Mouse (Mus musculus) kidney, adult 2 months (tissue): ENCODE measurements around the gene Fxyd3. TPM values are rescaled to one million over a fixed set of nuclear protein-coding genes. Genes with fewer than 3 reads are reported as not detected.

ENCODE experiments used
- DNase-seq: peaks from one replicate; pipeline ENCODE4 v3.0.0; 2021
- H3K27ac ChIP-seq: fragments of 200-500 bp; 2 replicates; pipeline ENCODE4 v1.5.1; 2012; ENCODE audit warnings: low read depth, low read length, control low read depth, inconsistent platforms; ENCODE audit not compliant: insufficient read depth
- H3K27me3 ChIP-seq: fragments of 200-500 bp; replicated peaks from 2 replicates; pipeline ENCODE4 v1.6.1; 2012; ENCODE audit warnings: mild to moderate bottlenecking, moderate library complexity, low read length, inconsistent platforms; ENCODE audit not compliant: control insufficient read depth, insufficient read depth
- H3K36me3 ChIP-seq: fragments of 200-500 bp; 2 replicates; pipeline ENCODE4 v1.6.1; 2012; ENCODE audit warnings: mild to moderate bottlenecking, moderate library complexity, low read length, inconsistent platforms; ENCODE audit not compliant: control insufficient read depth, insufficient read depth
- H3K4me1 ChIP-seq: fragments of 200-500 bp; 2 replicates; pipeline ENCODE4 v1.6.1; 2011; ENCODE audit warnings: low read length; ENCODE audit not compliant: control insufficient read depth, insufficient read depth
- H3K4me3 ChIP-seq: fragments of 200-500 bp; 2 replicates; pipeline ENCODE4 v1.5.1; 2011; ENCODE audit warnings: mild to moderate bottlenecking, low read depth, low read length, control low read depth; ENCODE audit not compliant: insufficient read depth
- CTCF ChIP-seq: fragments of 200-500 bp; conservative IDR thresholded peaks from 2 replicates; pipeline ENCODE4 v1.5.1; 2011; ENCODE audit warnings: low read depth, mild to moderate bottlenecking, control low read depth, low read length, moderate library complexity, mixed read lengths; ENCODE audit not compliant: insufficient read depth, insufficient read length
- POLR2A ChIP-seq: fragments of 200-500 bp; IDR thresholded peaks from one replicate; pipeline ENCODE4 v1.6.1; 2011; ENCODE audit warnings: low read depth, low read length, control low read depth
- WGBS: fragments of 180-500 bp; shearing (Covaris S2); methylation state at CpG from one replicate; pipeline ENCODE4 v1.1.7; 2018; 5-methylcytosine and 5-hydroxymethylcytosine counted together
- polyA plus RNA-seq: library from polyadenylated mRNA; depleted of rRNA; stranded (reverse); fragments of >200 nt; gene quantifications from 2 replicates; pipeline ENCODE4 v1.2.3, GENCODE M21; 2012; rRNA removed

Fxyd3 gene
- polyA plus RNA-seq, 1 experiment, result 4.8 TPM

DNA sequence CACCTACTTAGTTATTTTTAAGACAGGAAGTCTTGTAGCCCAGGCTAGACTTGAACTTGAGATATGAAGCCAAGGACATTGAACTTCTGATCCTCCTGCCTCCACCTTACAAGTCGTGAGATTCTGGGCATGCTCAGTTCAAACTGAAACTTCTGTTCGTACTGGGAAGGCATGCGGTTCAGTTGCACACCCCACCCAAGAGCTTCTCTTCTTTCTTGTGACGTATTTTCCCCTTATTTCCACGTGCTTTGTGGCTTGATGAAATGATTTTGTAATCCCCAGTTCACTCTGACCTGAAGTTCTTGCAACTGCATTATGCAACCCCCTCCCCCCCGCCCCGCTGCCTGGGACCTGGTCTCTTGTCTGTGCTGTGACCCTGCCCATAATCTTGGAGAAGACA lies 44.8 kb downstream of the Fxyd3 start:
- WGBS, result 84% methylated on average over 7 of the region's 7 CpGs

DNA sequence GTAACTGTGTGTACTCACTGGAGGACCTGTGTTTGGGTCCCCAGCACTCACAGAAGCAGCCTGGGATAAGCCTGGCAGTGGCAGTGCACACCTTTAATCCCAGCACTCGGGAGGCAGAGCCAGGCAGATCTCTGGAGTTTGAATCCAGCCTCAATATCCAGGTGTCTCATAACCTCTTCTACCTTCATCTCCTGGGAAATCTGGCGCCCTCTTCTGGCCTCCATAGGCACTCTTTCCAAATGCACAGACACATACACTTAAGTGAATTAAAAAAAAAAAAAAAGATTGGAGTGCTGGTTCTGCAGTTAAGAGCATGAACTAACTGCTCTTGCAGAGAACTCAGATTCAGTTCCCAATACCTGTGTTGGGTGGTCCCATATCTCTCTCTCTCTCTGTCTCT lies 45.8 kb downstream of the Fxyd3 start:
- Histone ChIP-seq H3K4me1 (no peaks in the 10 kb centered on the region), H3K27ac (no peak overlapping the region), H3K27me3 (no peaks in the 10 kb centered on the region), H3K36me3 (no peaks in the 10 kb centered on the region), H3K4me3 (no peak overlapping the region)
- WGBS, result 76% methylated on average over 2 of the region's 2 CpGs
- no peak for DNase-seq
- TF ChIP-seq POLR2A (no peak), CTCF (0 out of 2 replicates have a peak, but pooled peaks have one; percentile 1)

More for the DNA sequence above, 44.8 kb downstream of the Fxyd3 start:
- no peaks in the 10 kb centered on the region for H3K36me3 ChIP-seq
- no peaks in the 10 kb centered on the region for H3K27me3 ChIP-seq
- TF ChIP-seq CTCF (no peak), POLR2A (no peak)
- no peak for DNase-seq
- no peak overlapping the region for H3K27ac ChIP-seq
- no peaks in the 10 kb centered on the region for H3K4me1 ChIP-seq
- no peak overlapping the region for H3K4me3 ChIP-seq

DNA sequence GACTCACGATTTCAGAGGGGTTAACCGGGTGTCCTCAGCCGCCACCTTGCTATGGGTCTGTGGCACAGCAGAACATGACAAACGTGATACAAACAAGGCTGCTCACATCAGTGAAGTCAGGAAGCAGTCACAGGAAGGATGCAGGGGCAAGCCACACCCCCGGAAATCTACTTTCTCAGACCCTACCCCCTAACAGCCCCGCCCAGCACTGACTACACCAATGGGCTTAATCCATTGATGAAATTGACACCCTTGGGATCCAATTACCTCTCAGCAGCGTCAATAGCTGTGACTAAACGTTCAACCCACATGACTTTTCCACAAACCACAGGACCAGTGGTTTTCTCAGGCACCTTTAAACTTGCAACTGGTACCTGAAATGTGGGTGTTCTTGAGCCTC lies 47.9 kb downstream of the Fxyd3 start:
- TF ChIP-seq CTCF, result no peak
- no peak for DNase-seq
- no peak overlapping the region for H3K27ac ChIP-seq
- no peak overlapping the region for H3K4me3 ChIP-seq
- H3K36me3 ChIP-seq, result no peaks in the 10 kb centered on the region
- H3K27me3 ChIP-seq, result no peaks in the 10 kb centered on the region
- no peaks in the 10 kb centered on the region for H3K4me1 ChIP-seq
- 75% methylated on average over 8 of the region's 8 CpGs for WGBS

Other genes with a start within 250 kb of the Fxyd3 start
- gene Ffar3, start 220.5 kb downstream of the Fxyd3 start, polyA plus RNA-seq, result 0.07 and 0.08 TPM in 2 replicates
- 0.03 and 0.48 TPM in 2 replicates for gene Ffar1, start 215.1 kb downstream of the Fxyd3 start, polyA plus RNA-seq
- gene Cd22, start 196.4 kb downstream of the Fxyd3 start, polyA plus RNA-seq, result 0.42 and 11.2 TPM in 2 replicates
- 0.71 and 0.94 TPM in 2 replicates for gene Mag, start 161.8 kb downstream of the Fxyd3 start, polyA plus RNA-seq
- 1.1 TPM in 1 of 2 replicates, not detected in the other for gene Hamp2, start 152.0 kb downstream of the Fxyd3 start, polyA plus RNA-seq
- not detected in 2 replicates for gene Hamp, start 132.7 kb downstream of the Fxyd3 start, polyA plus RNA-seq
- 118 and 124 TPM in 2 replicates for gene Usf2, start 119.9 kb downstream of the Fxyd3 start, polyA plus RNA-seq
- gene Lsr, start 103.2 kb downstream of the Fxyd3 start, polyA plus RNA-seq, result 60.7 and 70.2 TPM in 2 replicates
- 9.1 and 12.7 TPM in 2 replicates for gene Fam187b, start 102.9 kb downstream of the Fxyd3 start, polyA plus RNA-seq
- gene Fxyd5, start 34.2 kb downstream of the Fxyd3 start, polyA plus RNA-seq, result 37.2 and 54.2 TPM in 2 replicates
- gene Fxyd7, start 25.2 kb downstream of the Fxyd3 start, polyA plus RNA-seq, result 1.8 and 2.2 TPM in 2 replicates
- 107 and 119 TPM in 2 replicates for gene Fxyd1, start 19.5 kb downstream of the Fxyd3 start, polyA plus RNA-seq
- gene Lgi4, start 17.4 kb downstream of the Fxyd3 start, polyA plus RNA-seq, result 0.99 and 2.2 TPM in 2 replicates
- gene Hpn, start 38.6 kb upstream of the Fxyd3 start, polyA plus RNA-seq, result 626 and 739 TPM in 2 replicates
- 25.1 and 27.9 TPM in 2 replicates for gene Scn1b, start 50.3 kb upstream of the Fxyd3 start, polyA plus RNA-seq
- 53.8 and 57.1 TPM in 2 replicates for gene Gramd1a, start 79.2 kb upstream of the Fxyd3 start, polyA plus RNA-seq
- gene Scgb2b2, start 213.8 kb upstream of the Fxyd3 start, polyA plus RNA-seq, result not detected in 2 replicates
- gene Scgb1b2, start 215.1 kb upstream of the Fxyd3 start, polyA plus RNA-seq, result not detected in 2 replicates